Mouse (Mus musculus) forebrain, embryonic 16.5 days (tissue): ENCODE measurements at regions not wholly inside any gene's neighbourhood (a gene's known extent, or its start where the extent isn't known, plus 50 kb on each side); places are given as distances from the start of the nearest gene placed in this dataset.

Experiments used
- ATAC-seq: fragments of 200-750 bp; cut with Nextera tagmentation; 2 replicates; pipeline ENCODE4 v1.8.0; 2017; ENCODE audit warnings: mild to moderate bottlenecking, moderate library complexity
- H3K27ac ChIP-seq: fragments of 300-500 bp; sonication (generic); 2 replicates; pipeline ENCODE4 v1.5.1; 2014; ENCODE audit warnings: low read length, control low read depth
- H3K27me3 ChIP-seq: fragments of 300-500 bp; sonication (generic); replicated peaks from 2 replicates; pipeline ENCODE4 v1.6.1; 2014; ENCODE audit warnings: low read length; ENCODE audit not compliant: control insufficient read depth, insufficient read depth
- H3K36me3 ChIP-seq: fragments of 300-500 bp; sonication (generic); 2 replicates; pipeline ENCODE4 v1.6.1; 2014; ENCODE audit not compliant: control insufficient read depth, insufficient read depth
- H3K4me1 ChIP-seq: fragments of 300-500 bp; sonication (generic); replicated peaks from 2 replicates; pipeline ENCODE4 v1.6.1; 2014; ENCODE audit warnings: low read length; ENCODE audit not compliant: control insufficient read depth, insufficient read depth
- H3K4me2 ChIP-seq: fragments of 300-500 bp; sonication (generic); 2 replicates; pipeline ENCODE4 v1.6.1; 2014; ENCODE audit warnings: mild to moderate bottlenecking, low read length, control low read depth
- H3K4me3 ChIP-seq: fragments of 300-500 bp; sonication (generic); replicated peaks from 2 replicates; pipeline ENCODE4 v1.5.1; 2014; ENCODE audit warnings: mild to moderate bottlenecking, low read length, control low read depth
- H3K9ac ChIP-seq: fragments of 300-500 bp; sonication (generic); replicated peaks from 2 replicates; pipeline ENCODE4 v1.6.1; 2014; ENCODE audit warnings: low read depth, low read length, control low read depth
- H3K9me3 ChIP-seq: fragments of 300-500 bp; sonication (generic); 2 replicates; pipeline ENCODE4 v1.6.1; 2016; ENCODE audit warnings: low read length; ENCODE audit not compliant: control insufficient read depth
- WGBS: fragments of 180-500 bp; shearing (Covaris S2); extraction: QIAGEN DNeasy Blood & Tissue Kit; methylation state at CpG from one replicate; pipeline ENCODE4 v1.1.7; 2014; 5-methylcytosine and 5-hydroxymethylcytosine counted together

DNA sequence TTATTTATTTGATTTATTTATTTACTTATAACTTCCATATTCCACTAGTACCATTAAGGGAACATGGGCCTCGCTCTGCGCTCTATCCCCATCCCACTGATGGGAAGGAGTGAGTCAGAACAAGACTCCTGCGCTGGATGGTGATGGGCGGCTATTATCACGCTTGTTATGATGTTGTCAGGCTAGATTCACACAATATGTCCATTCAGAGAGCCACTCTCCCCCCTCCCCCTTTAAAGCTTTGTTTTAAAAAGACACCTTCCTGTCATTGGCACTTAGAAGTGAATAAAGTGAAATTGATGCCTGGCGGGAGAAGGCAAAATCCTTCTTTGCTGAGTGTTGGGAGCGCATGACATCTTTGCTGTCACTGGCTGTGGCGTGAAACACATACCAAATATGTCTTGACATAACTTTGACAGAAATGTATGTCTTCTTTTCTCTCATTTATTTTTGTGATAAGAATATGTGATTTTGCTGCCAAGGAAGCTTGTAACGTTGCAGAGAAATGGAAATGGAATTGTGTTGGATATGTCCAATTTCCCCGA is 449.7 kb downstream of the Sox2 start:
- Histone ChIP-seq H3K36me3 (no peaks in the 10 kb centered on the region), H3K27me3 (no peaks in the 10 kb centered on the region), H3K9me3 (no peaks in the 10 kb centered on the region), H3K9ac (no peak overlapping the region), H3K27ac (no peak overlapping the region), H3K4me3 (no peak overlapping the region), H3K4me2 (no peak overlapping the region), H3K4me1 (peaks cover 27% of the 10 kb centered on the region)
- peak; percentile 49; the same call in 1 of the 2 replicates for ATAC-seq
- 46% methylated on average over 10 of the region's 10 CpGs for WGBS

GRCm38 (mm10) chr3:35101286-35101685 is 451.1 kb downstream of the Sox2 start:
- H3K4me1 ChIP-seq: peaks cover 27% of the 10 kb centered on the region
- H3K9ac ChIP-seq: no peak overlapping the region
- no peak overlapping the region for H3K27ac ChIP-seq
- H3K4me3 ChIP-seq: no peak overlapping the region
- 83% methylated on average over 8 of the region's 8 CpGs for WGBS
- no peaks in the 10 kb centered on the region for H3K36me3 ChIP-seq
- H3K4me2 ChIP-seq: no peak overlapping the region
- H3K27me3 ChIP-seq: no peaks in the 10 kb centered on the region
- ATAC-seq: no peak
- no peaks in the 10 kb centered on the region for H3K9me3 ChIP-seq

- no peak overlapping the region for H3K4me3 ChIP-seq
- no peak overlapping the region for H3K4me2 ChIP-seq
- no peak for ATAC-seq
- peaks cover 27% of the 10 kb centered on the region for H3K4me1 ChIP-seq
- no peak overlapping the region for H3K9ac ChIP-seq
- H3K9me3 ChIP-seq: no peaks in the 10 kb centered on the region
- no peaks in the 10 kb centered on the region for H3K36me3 ChIP-seq
- H3K27me3 ChIP-seq: no peaks in the 10 kb centered on the region
- whole genome bisulfite sequencing: 31% methylated on average over 5 of the region's 5 CpGs
- no peak overlapping the region for H3K27ac ChIP-seq
These were observed 451.7 kb downstream of the Sox2 start for GRCm38 (mm10) chr3:35101951-35102350.

GRCm38 (mm10) chr3:35102715-35103591 is 452.7 kb downstream of the Sox2 start:
- H3K9me3 ChIP-seq: no peaks in the 10 kb centered on the region
- peaks cover 27% of the 10 kb centered on the region for H3K4me1 ChIP-seq
- ATAC-seq: peak; percentile 72
- no peaks in the 10 kb centered on the region for H3K27me3 ChIP-seq
- 11% methylated on average over 13 of the region's 13 CpGs for WGBS
- H3K4me3 ChIP-seq: no peak overlapping the region
- H3K36me3 ChIP-seq: no peaks in the 10 kb centered on the region
- peak overlapping the region; percentile 53 for H3K27ac ChIP-seq
- no peak overlapping the region for H3K9ac ChIP-seq
- H3K4me2 ChIP-seq: no peak overlapping the region

- 50% methylated on average over 11 of the region's 11 CpGs for WGBS
- no peak for ATAC-seq
- no peak overlapping the region for H3K27ac ChIP-seq
These were observed 454.7 kb downstream of the Sox2 start for GRCm38 (mm10) chr3:35104884-35105283.

DNA sequence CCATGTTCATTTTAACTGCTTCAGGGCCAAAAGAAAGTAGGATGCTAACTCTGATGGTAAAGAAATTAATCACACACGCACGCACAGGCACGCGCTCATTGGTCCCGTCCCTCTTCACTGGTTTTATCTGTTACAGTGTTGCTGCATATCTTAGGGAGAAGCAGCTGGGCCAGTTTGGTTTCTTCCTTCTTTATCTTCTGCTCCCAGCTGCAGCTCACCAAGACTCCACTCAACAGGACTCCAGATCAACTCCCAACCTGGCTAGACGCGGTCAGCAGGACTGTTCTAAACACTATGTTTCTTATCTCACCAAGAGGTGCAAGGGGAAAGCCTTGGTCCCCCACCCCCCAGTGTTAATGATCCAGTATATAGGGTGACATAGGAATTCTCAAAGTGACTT is 455.9 kb downstream of the Sox2 start:
- Histone ChIP-seq H3K4me1 (peaks cover 8% of the 10 kb centered on the region), H3K4me3 (no peak overlapping the region), H3K27ac (no peak overlapping the region), H3K9me3 (no peaks in the 10 kb centered on the region), H3K4me2 (no peak overlapping the region), H3K36me3 (no peaks in the 10 kb centered on the region), H3K9ac (no peak overlapping the region), H3K27me3 (no peaks in the 10 kb centered on the region)
- WGBS: 89% methylated on average over 7 of the region's 7 CpGs
- ATAC-seq: no peak

More at GRCm38 (mm10) chr3:35104884-35105283, 454.7 kb downstream of the Sox2 start:
- Histone ChIP-seq H3K4me1 (peaks cover 20% of the 10 kb centered on the region), H3K36me3 (no peaks in the 10 kb centered on the region), H3K27me3 (no peaks in the 10 kb centered on the region), H3K4me2 (no peak overlapping the region), H3K9ac (no peak overlapping the region), H3K4me3 (no peak overlapping the region), H3K9me3 (no peaks in the 10 kb centered on the region)

- Histone ChIP-seq H3K9me3 (no peaks in the 10 kb centered on the region), H3K36me3 (no peaks in the 10 kb centered on the region), H3K4me2 (no peak overlapping the region), H3K27ac (no peak overlapping the region), H3K9ac (no peak overlapping the region), H3K27me3 (no peaks in the 10 kb centered on the region), H3K4me3 (no peak overlapping the region), H3K4me1 (no peaks in the 10 kb centered on the region)
- 86% methylated on average over 3 of the region's 3 CpGs for WGBS
- ATAC-seq: no peak
These were observed 483.3 kb downstream of the Sox2 start for GRCm38 (mm10) chr3:35133477-35133876.

GRCm38 (mm10) chr3:35141500-35142220 is 491.5 kb downstream of the Sox2 start:
- WGBS: 35% methylated on average over 11 of the region's 11 CpGs
- Histone ChIP-seq H3K4me2 (no peak overlapping the region), H3K36me3 (no peaks in the 10 kb centered on the region), H3K27me3 (no peaks in the 10 kb centered on the region), H3K27ac (no peak overlapping the region), H3K4me3 (no peak overlapping the region), H3K9ac (no peak overlapping the region), H3K9me3 (no peaks in the 10 kb centered on the region), H3K4me1 (peaks cover 7% of the 10 kb centered on the region)
- ATAC-seq: no peak

DNA sequence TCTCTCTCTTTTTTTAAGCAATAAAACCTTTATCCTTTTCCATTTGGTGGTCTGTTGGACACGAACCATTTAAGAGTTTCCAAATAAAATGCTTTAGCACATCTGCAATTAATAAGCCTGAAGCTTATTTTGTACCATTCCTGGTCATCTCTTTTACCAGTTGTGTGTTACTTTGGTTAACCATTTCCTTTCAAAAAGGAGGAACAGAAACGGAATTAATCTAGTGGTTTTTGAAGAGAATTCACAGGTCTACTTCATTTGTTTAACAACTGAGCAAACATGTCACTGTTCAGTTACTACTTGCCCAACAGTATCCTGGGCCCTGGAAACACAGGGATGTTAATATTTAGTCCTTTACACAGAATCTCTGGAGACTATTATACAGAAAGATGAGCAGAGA is 492.5 kb downstream of the Sox2 start:
- Histone ChIP-seq H3K4me2 (no peak overlapping the region), H3K9ac (no peak overlapping the region), H3K4me3 (no peak overlapping the region), H3K36me3 (no peaks in the 10 kb centered on the region), H3K4me1 (peaks cover 8% of the 10 kb centered on the region), H3K27ac (no peak overlapping the region), H3K27me3 (no peaks in the 10 kb centered on the region), H3K9me3 (no peaks in the 10 kb centered on the region)
- WGBS: 91% methylated on average over 2 of the region's 2 CpGs
- no peak for ATAC-seq
